Mouse (Mus musculus): Measurements from ENCODE around the gene Slco2a1. TPM values are rescaled to one million over a fixed set of nuclear protein-coding genes. Genes with fewer than 3 reads are reported as not detected.
A peak's percentile ranks its signal among the peaks of the same experiment; 100 is the strongest.

Gene Slco2a1
- polyA plus RNA-seq, 1 experiment from 2014 or later, result 70.0 TPM

GRCm38 (mm10) chr9:103053829-103054228 lies 65.3 kb downstream of the Slco2a1 start:
- no peaks in the 10 kb centered on the region for H3K4me1 ChIP-seq (ENCODE audit: insufficient read depth, low read depth, low read length)
- H3K4me2 ChIP-seq (replicated peaks; ENCODE audit: low read depth, low read length), result no peak overlapping the region
- DNase-seq (ENCODE audit: low spot score) (no peak), ATAC-seq (peak; percentile 59)
- no peaks in the 10 kb centered on the region for H3K27me3 ChIP-seq (replicated peaks; ENCODE audit: insufficient read depth, low read length)
- H3K27ac ChIP-seq (ENCODE audit: low read length), result no peak overlapping the region
- H3K36me3 ChIP-seq (ENCODE audit: insufficient read depth, low read length), result 0 out of 2 replicates have a peak, but pooled peaks cover 6% of the 10 kb centered on the region
- H3K9ac ChIP-seq (replicated peaks; ENCODE audit: low read depth), result no peak overlapping the region
- TF ChIP-seq EP300 (IDR thresholded peaks at IDR 0.05) (peak; percentile 35; the same call in 1 of the 2 replicates), CTCF (IDR thresholded peaks at IDR 0.05) (no peak)
- H3K4me3 ChIP-seq (ENCODE audit: low read depth, low read length), result no peak overlapping the region
- no peaks in the 10 kb centered on the region for H3K9me3 ChIP-seq (ENCODE audit: low read length)
- 65% methylated on average over 7 of the region's 7 CpGs for WGBS

- no peak for TF ChIP-seq CTCF (IDR thresholded peaks at IDR 0.05)
- no peak overlapping the region for H3K9ac ChIP-seq (replicated peaks; ENCODE audit: low read depth)
- no peak overlapping the region for H3K4me3 ChIP-seq (ENCODE audit: low read depth, low read length)
- no peak for ATAC-seq
- no peak for DNase-seq (ENCODE audit: low spot score)
- H3K9me3 ChIP-seq (ENCODE audit: low read length), result no peaks in the 10 kb centered on the region
- H3K4me1 ChIP-seq (ENCODE audit: insufficient read depth, low read depth, low read length), result no peaks in the 10 kb centered on the region
- H3K27me3 ChIP-seq (replicated peaks; ENCODE audit: insufficient read depth, low read length), result no peaks in the 10 kb centered on the region
- WGBS, result 77% methylated on average over 11 of the region's 11 CpGs
- no peak overlapping the region for H3K27ac ChIP-seq (ENCODE audit: low read length)
- no peak overlapping the region for H3K4me2 ChIP-seq (replicated peaks; ENCODE audit: low read depth, low read length)
- H3K36me3 ChIP-seq (ENCODE audit: insufficient read depth, low read length), result 0 out of 2 replicates have a peak, but pooled peaks cover under 1% of the 10 kb centered on the region
These were observed 66.5 kb downstream of the Slco2a1 start for GRCm38 (mm10) chr9:103055061-103055460.

GRCm38 (mm10) chr9:103056164-103056563 lies 67.7 kb downstream of the Slco2a1 start:
- 87% methylated on average over 5 of the region's 5 CpGs for WGBS
- ATAC-seq (no peak), DNase-seq (ENCODE audit: low spot score) (no peak)
- TF ChIP-seq CTCF (IDR thresholded peaks at IDR 0.05) (no peak), EP300 (IDR thresholded peaks at IDR 0.05) (no peak)
- no peaks in the 10 kb centered on the region for H3K4me1 ChIP-seq (ENCODE audit: insufficient read depth, low read depth, low read length)
- H3K36me3 ChIP-seq (ENCODE audit: insufficient read depth, low read length), result no peaks in the 10 kb centered on the region
- H3K27ac ChIP-seq (ENCODE audit: low read length), result peak overlapping the region; percentile 9; the same call in 1 of the 2 replicates
- H3K9me3 ChIP-seq (ENCODE audit: low read length), result no peaks in the 10 kb centered on the region
- H3K9ac ChIP-seq (replicated peaks; ENCODE audit: low read depth), result no peak overlapping the region
- no peak overlapping the region for H3K4me3 ChIP-seq (ENCODE audit: low read depth, low read length)
- no peaks in the 10 kb centered on the region for H3K27me3 ChIP-seq (replicated peaks; ENCODE audit: insufficient read depth, low read length)
- no peak overlapping the region for H3K4me2 ChIP-seq (replicated peaks; ENCODE audit: low read depth, low read length)

GRCm38 (mm10) chr9:103060551-103060950 lies 72.0 kb downstream of the Slco2a1 start:
- no peak for TF ChIP-seq EP300 (IDR thresholded peaks at IDR 0.05)
- TF ChIP-seq CTCF (IDR thresholded peaks at IDR 0.05), result no peak

GRCm38 (mm10) chr9:103061471-103062053 lies 73.0 kb downstream of the Slco2a1 start:
- TF ChIP-seq EP300 (IDR thresholded peaks at IDR 0.05), result no peak
- no peak for TF ChIP-seq CTCF (IDR thresholded peaks at IDR 0.05)
- Histone ChIP-seq H3K4me3 (ENCODE audit: low read depth, low read length) (no peak overlapping the region), H3K9me3 (ENCODE audit: low read length) (no peaks in the 10 kb centered on the region), H3K27me3 (replicated peaks; ENCODE audit: insufficient read depth, low read length) (no peaks in the 10 kb centered on the region), H3K9ac (replicated peaks; ENCODE audit: low read depth) (no peak overlapping the region), H3K27ac (ENCODE audit: low read length) (no peak overlapping the region), H3K4me2 (replicated peaks; ENCODE audit: low read depth, low read length) (no peak overlapping the region), H3K36me3 (ENCODE audit: insufficient read depth, low read length) (0 out of 2 replicates have a peak, but pooled peaks cover 4% of the 10 kb centered on the region), H3K4me1 (ENCODE audit: insufficient read depth, low read depth, low read length) (no peaks in the 10 kb centered on the region)
- ATAC-seq (no peak), DNase-seq (ENCODE audit: low spot score) (peak; percentile 21)
- 71% methylated on average over 5 of the region's 5 CpGs for WGBS

More at GRCm38 (mm10) chr9:103060551-103060950, 72.0 kb downstream of the Slco2a1 start:
- no peak for DNase-seq (ENCODE audit: low spot score)
- Histone ChIP-seq H3K9ac (replicated peaks; ENCODE audit: low read depth) (no peak overlapping the region), H3K36me3 (ENCODE audit: insufficient read depth, low read length) (0 out of 2 replicates have a peak, but pooled peaks cover 4% of the 10 kb centered on the region), H3K27ac (ENCODE audit: low read length) (no peak overlapping the region), H3K4me2 (replicated peaks; ENCODE audit: low read depth, low read length) (no peak overlapping the region), H3K9me3 (ENCODE audit: low read length) (no peaks in the 10 kb centered on the region), H3K4me1 (ENCODE audit: insufficient read depth, low read depth, low read length) (no peaks in the 10 kb centered on the region), H3K4me3 (ENCODE audit: low read depth, low read length) (no peak overlapping the region), H3K27me3 (replicated peaks; ENCODE audit: insufficient read depth, low read length) (no peaks in the 10 kb centered on the region)
- no peak for ATAC-seq
- WGBS, result 57% methylated on average over 2 of the region's 2 CpGs

- H3K4me1 ChIP-seq (ENCODE audit: insufficient read depth, low read depth, low read length), result no peaks in the 10 kb centered on the region
- no peak for DNase-seq (ENCODE audit: low spot score)
- WGBS, result 91% methylated on average over 6 of the region's 6 CpGs
- no peak for TF ChIP-seq EP300 (IDR thresholded peaks at IDR 0.05)
- TF ChIP-seq CTCF (IDR thresholded peaks at IDR 0.05), result no peak
- no peak overlapping the region for H3K9ac ChIP-seq (replicated peaks; ENCODE audit: low read depth)
- H3K4me3 ChIP-seq (ENCODE audit: low read depth, low read length), result no peak overlapping the region
- H3K4me2 ChIP-seq (replicated peaks; ENCODE audit: low read depth, low read length), result no peak overlapping the region
- H3K36me3 ChIP-seq (ENCODE audit: insufficient read depth, low read length), result 0 out of 2 replicates have a peak, but pooled peaks cover 4% of the 10 kb centered on the region
- ATAC-seq, result no peak
- H3K27ac ChIP-seq (ENCODE audit: low read length), result no peak overlapping the region
- no peaks in the 10 kb centered on the region for H3K27me3 ChIP-seq (replicated peaks; ENCODE audit: insufficient read depth, low read length)
- no peaks in the 10 kb centered on the region for H3K9me3 ChIP-seq (ENCODE audit: low read length)
These were observed 75.1 kb downstream of the Slco2a1 start for GRCm38 (mm10) chr9:103063591-103063990.
